Mouse (Mus musculus) heart, embryonic 10.5 days (tissue): ENCODE results near the gene Rab17. TPM values are rescaled to one million over a fixed set of nuclear protein-coding genes. Genes with fewer than 3 reads are reported as not detected.

Source experiments
- DNase-seq: peaks from one replicate; pipeline ENCODE4 v3.0.0-alpha.2; 2017; ENCODE audit warnings: low spot score
- H3K27ac ChIP-seq: fragments of 300-500 bp; sonication (generic); 2 replicates; pipeline ENCODE4 v1.5.1; 2016; ENCODE audit warnings: mild to moderate bottlenecking
- H3K27me3 ChIP-seq: fragments of 300-500 bp; sonication (generic); 2 replicates; pipeline ENCODE4 v1.6.1; 2016; ENCODE audit warnings: mild to moderate bottlenecking; ENCODE audit not compliant: poor library complexity, insufficient read depth, severe bottlenecking
- H3K36me3 ChIP-seq: fragments of 300-500 bp; sonication (generic); 2 replicates; pipeline ENCODE4 v1.6.1; 2016; ENCODE audit warnings: mild to moderate bottlenecking, moderate library complexity
- H3K4me1 ChIP-seq: fragments of 300-500 bp; sonication (generic); 2 replicates; pipeline ENCODE4 v1.6.1; 2016; ENCODE audit warnings: mild to moderate bottlenecking
- H3K4me3 ChIP-seq: fragments of 300-500 bp; sonication (generic); 2 replicates; pipeline ENCODE4 v1.5.1; 2016; ENCODE audit warnings: mild to moderate bottlenecking, moderate library complexity
- H3K9me3 ChIP-seq: fragments of 300-500 bp; sonication (generic); 2 replicates; pipeline ENCODE4 v1.6.1; 2016; ENCODE audit warnings: mild to moderate bottlenecking, moderate library complexity
- WGBS: fragments of 180-500 bp; shearing (Covaris S2); methylation state at CpG from one replicate; pipeline ENCODE4 v1.1.7; 2016; 5-methylcytosine and 5-hydroxymethylcytosine counted together
- polyA plus RNA-seq: library from polyadenylated mRNA; unstranded; fragments of >200 nt; fragmentation: Nextera tagmentation; extraction: Ambion mirVana; gene quantifications from 2 replicates; pipeline ENCODE4 v1.2.1, GENCODE M21; 2016

The Rab17 gene
- 0.71 and 0.94 TPM in 2 replicates for polyA plus RNA-seq

DNA sequence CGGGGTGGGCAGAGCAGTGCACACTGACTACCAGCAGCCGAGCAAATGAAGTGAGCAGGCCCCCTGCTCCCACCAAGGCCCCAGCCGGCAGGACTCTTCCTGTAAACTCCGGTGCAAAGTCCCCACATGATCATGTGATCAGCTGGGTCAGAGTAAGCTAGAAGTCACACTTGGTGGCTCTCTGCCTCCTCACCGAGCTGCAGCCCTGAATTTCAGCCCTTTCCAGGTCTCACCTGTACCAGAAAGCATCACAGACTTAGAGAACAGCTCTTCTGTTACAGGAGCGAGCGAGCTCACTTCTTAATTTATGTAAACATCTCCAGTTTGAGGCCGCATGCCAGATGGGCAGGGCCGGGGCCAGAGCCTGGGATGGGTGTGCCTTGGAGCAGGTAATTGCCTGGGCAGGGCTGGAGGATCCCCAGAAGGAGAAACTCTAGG, at the start of gene Rab17:
Gene Rab17 (minus strand): TSS at position 315 of the 438 bp plus-strand sequence.
- H3K27ac ChIP-seq = peak within 1 kb of the TSS; percentile 68
- H3K36me3 ChIP-seq = no peaks in the 10 kb centered on the region
- H3K4me3 ChIP-seq = no peak within 1 kb of the TSS
- peaks cover 4% of the 10 kb centered on the region; the same call in 1 of the 2 replicates for H3K27me3 ChIP-seq
- peaks cover 56% of the 10 kb centered on the region for H3K4me1 ChIP-seq
- DNase-seq = no peak
- H3K9me3 ChIP-seq = no peaks in the 10 kb centered on the region
- WGBS = 38% methylated on average over 9 of the region's 9 CpGs

- no peaks in the 10 kb centered on the region for H3K27me3 ChIP-seq
- DNase-seq = peak; percentile 84
- H3K36me3 ChIP-seq = peaks cover 23% of the 10 kb centered on the region
- peaks cover 65% of the 10 kb centered on the region for H3K4me1 ChIP-seq
- H3K9me3 ChIP-seq = no peaks in the 10 kb centered on the region
- peak overlapping the region; percentile 84 for H3K27ac ChIP-seq
- WGBS = 5% methylated on average over 20 of the region's 20 CpGs
- peak overlapping the region; percentile 31 for H3K4me3 ChIP-seq
Measured at GRCm38 (mm10) chr1:91017111-91017758, 47.8 kb upstream of the Rab17 start.

GRCm38 (mm10) chr1:91015571-91015970, 46.1 kb upstream of the Rab17 start:
- Histone ChIP-seq H3K4me1 (peaks cover 76% of the 10 kb centered on the region), H3K36me3 (peaks cover 15% of the 10 kb centered on the region), H3K9me3 (no peaks in the 10 kb centered on the region), H3K27me3 (no peaks in the 10 kb centered on the region), H3K4me3 (peak overlapping the region; percentile 3; the same call in 1 of the 2 replicates), H3K27ac (peak overlapping the region; percentile 84)
- 57% methylated on average over 7 of the region's 7 CpGs for WGBS
- DNase-seq = peak; percentile 86

DNA sequence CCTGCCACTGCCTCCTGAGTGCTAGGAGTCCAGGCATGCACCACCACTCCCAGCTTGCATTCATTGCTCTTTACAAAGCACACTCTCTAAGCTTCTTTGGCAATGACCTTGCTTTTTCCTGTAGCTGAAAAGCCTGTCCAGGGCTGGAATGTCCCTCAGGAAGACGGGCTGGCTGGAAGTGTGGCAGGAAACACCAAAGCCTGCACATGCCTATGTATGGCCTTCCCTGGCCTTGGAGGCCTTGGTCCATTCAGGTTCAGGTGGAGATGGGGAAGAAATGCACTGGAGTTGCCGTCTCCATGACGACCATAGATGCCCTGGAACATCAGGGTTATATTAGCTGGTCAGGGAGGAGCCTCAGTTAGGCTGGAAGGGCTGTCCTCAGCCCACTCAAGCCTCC, 44.3 kb upstream of the Rab17 start:
- no peaks in the 10 kb centered on the region for H3K9me3 ChIP-seq
- DNase-seq = no peak
- H3K4me1 ChIP-seq = peaks cover 90% of the 10 kb centered on the region
- H3K27ac ChIP-seq = peak overlapping the region; percentile 84
- 58% methylated on average over 3 of the region's 3 CpGs for WGBS
- peaks cover 2% of the 10 kb centered on the region; the same call in 1 of the 2 replicates for H3K36me3 ChIP-seq
- no peak overlapping the region for H3K4me3 ChIP-seq
- no peaks in the 10 kb centered on the region for H3K27me3 ChIP-seq

GRCm38 (mm10) chr1:91011336-91011735, 41.9 kb upstream of the Rab17 start:
- Histone ChIP-seq H3K27ac (peak overlapping the region; percentile 84), H3K27me3 (no peaks in the 10 kb centered on the region), H3K4me1 (peaks cover 89% of the 10 kb centered on the region), H3K4me3 (no peak overlapping the region), H3K36me3 (0 out of 2 replicates have a peak, but pooled peaks cover 2% of the 10 kb centered on the region), H3K9me3 (no peaks in the 10 kb centered on the region)
- 83% methylated on average over 3 of the region's 3 CpGs for WGBS
- DNase-seq = no peak

DNA sequence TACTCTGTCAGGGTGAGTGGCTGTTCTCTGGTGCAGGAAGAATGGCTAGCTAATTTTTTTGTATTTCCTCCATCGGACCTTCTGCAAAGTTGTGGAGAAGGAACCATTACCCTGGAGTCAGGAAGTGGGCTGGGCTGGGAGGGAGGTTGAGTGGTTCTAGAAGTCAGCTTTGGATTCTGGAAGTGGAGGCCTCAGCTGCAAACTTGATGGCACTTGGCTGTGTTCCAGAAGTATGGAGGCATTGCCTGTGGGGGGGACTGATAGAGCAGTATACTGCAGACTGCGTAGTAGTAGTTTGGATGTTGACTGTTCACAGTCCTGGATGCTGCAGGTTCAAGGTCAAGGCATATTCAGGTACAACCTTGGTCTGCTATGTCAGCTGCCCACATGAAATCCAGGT, 41.3 kb upstream of the Rab17 start:
- WGBS = 75% methylated on average over 2 of the region's 2 CpGs
- peak; percentile 75 for DNase-seq
- Histone ChIP-seq H3K9me3 (no peaks in the 10 kb centered on the region), H3K4me3 (no peak overlapping the region), H3K27ac (peak overlapping the region; percentile 84), H3K36me3 (0 out of 2 replicates have a peak, but pooled peaks cover 2% of the 10 kb centered on the region), H3K4me1 (peaks cover 90% of the 10 kb centered on the region), H3K27me3 (no peaks in the 10 kb centered on the region)

DNA sequence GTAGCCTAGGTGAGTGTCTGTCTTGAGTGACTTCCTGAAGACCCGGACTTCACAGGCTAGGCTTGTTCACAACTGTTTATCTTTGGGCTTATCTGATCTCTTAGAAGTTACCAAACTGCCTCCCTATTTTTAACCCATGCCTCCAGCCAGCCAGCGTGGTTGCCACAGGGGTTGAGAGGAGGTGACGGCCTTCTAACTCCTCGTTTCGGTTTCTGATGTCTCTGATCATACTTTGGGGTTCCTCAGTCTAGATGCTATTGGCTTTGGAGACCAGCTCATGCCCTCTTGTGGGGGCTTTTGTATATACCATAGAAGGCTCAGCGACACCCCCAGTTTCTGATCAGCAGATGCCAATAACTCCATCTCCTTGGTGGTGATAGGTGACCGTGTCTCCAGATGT, 40.8 kb upstream of the Rab17 start:
- Histone ChIP-seq H3K9me3 (no peaks in the 10 kb centered on the region), H3K4me1 (peaks cover 85% of the 10 kb centered on the region), H3K4me3 (no peak overlapping the region), H3K36me3 (0 out of 2 replicates have a peak, but pooled peaks cover 2% of the 10 kb centered on the region), H3K27me3 (no peaks in the 10 kb centered on the region), H3K27ac (peak overlapping the region; percentile 84)
- 46% methylated on average over 7 of the region's 7 CpGs for WGBS
- peak; percentile 68 for DNase-seq

- peaks cover 78% of the 10 kb centered on the region for H3K4me1 ChIP-seq
- no peaks in the 10 kb centered on the region for H3K36me3 ChIP-seq
- DNase-seq = peak; percentile 68
- H3K27me3 ChIP-seq = no peaks in the 10 kb centered on the region
- H3K9me3 ChIP-seq = no peaks in the 10 kb centered on the region
- 73% methylated on average over 6 of the region's 6 CpGs for WGBS
- H3K4me3 ChIP-seq = no peak overlapping the region
- peak overlapping the region; percentile 84; the same call in 1 of the 2 replicates for H3K27ac ChIP-seq
Measured at GRCm38 (mm10) chr1:91009266-91009665, 39.8 kb upstream of the Rab17 start.

GRCm38 (mm10) chr1:91008746-91009145, 39.3 kb upstream of the Rab17 start:
- H3K36me3 ChIP-seq = 0 out of 2 replicates have a peak, but pooled peaks cover 2% of the 10 kb centered on the region
- DNase-seq = peak; percentile 68
- no peaks in the 10 kb centered on the region for H3K27me3 ChIP-seq
- H3K9me3 ChIP-seq = no peaks in the 10 kb centered on the region
- peak overlapping the region; percentile 69 for H3K27ac ChIP-seq
- 85% methylated on average over 9 of the region's 9 CpGs for WGBS
- peaks cover 76% of the 10 kb centered on the region for H3K4me1 ChIP-seq
- no peak overlapping the region for H3K4me3 ChIP-seq

DNA sequence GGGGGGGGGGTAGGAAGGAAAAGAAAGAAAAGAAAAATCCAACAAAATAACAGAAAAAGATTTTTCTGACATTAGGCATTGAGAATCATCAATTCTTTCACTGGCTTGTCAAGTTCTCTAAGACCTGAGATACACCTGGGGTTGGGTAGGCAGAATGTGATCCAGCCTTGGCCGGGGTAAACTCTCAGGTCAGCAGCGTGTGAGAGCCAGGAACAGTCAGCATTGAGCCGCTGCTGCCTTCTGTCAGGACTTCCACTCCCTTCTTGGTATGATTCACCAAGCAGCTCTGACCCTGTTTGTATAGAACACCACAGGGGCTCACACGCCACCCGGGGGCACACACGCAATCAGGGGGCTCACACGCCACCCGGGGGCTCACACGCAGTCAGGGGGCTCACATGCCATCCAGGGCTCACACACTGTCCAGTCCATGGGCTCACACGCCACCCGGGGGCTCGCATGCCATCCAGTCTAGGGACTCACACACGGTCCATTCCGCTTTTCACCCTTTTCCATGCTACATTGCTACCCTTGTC, 38.8 kb upstream of the Rab17 start:
- WGBS = 90% methylated on average over 14 of the region's 14 CpGs
- Histone ChIP-seq H3K36me3 (0 out of 2 replicates have a peak, but pooled peaks cover 4% of the 10 kb centered on the region), H3K9me3 (no peaks in the 10 kb centered on the region), H3K4me3 (no peak overlapping the region), H3K4me1 (peaks cover 76% of the 10 kb centered on the region), H3K27ac (peak overlapping the region; percentile 69), H3K27me3 (no peaks in the 10 kb centered on the region)
- peak; percentile 65 for DNase-seq

DNA sequence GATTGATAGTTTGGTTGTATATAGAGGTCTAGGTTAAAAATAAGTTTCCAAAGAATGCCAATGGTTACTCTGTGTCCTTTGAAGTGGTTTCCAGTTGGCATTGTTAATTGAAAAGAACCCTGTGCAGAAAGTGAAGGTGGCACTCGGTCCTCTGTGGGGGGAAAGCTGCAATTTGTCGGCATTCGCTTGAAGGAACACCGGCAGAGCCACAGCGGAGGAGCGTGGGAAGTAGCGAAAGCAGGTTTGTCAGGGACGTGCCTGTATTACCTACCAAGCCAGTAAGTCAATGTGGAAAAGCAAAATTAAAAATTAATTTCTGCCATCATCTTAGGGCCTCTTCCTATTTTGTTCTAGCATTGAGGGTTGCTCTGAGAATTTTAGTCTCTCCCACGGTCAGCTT, 37.2 kb upstream of the Rab17 start:
- no peak for DNase-seq
- Histone ChIP-seq H3K4me3 (no peak overlapping the region), H3K9me3 (no peaks in the 10 kb centered on the region), H3K27me3 (no peaks in the 10 kb centered on the region), H3K27ac (no peak overlapping the region), H3K4me1 (peaks cover 76% of the 10 kb centered on the region), H3K36me3 (peaks cover 4% of the 10 kb centered on the region; the same call in 1 of the 2 replicates)
- WGBS = 91% methylated on average over 9 of the region's 9 CpGs

GRCm38 (mm10) chr1:91006037-91006436, 36.6 kb upstream of the Rab17 start:
- Histone ChIP-seq H3K4me3 (no peak overlapping the region), H3K27me3 (no peaks in the 10 kb centered on the region), H3K9me3 (no peaks in the 10 kb centered on the region), H3K36me3 (peaks cover 4% of the 10 kb centered on the region; the same call in 1 of the 2 replicates), H3K27ac (no peak overlapping the region), H3K4me1 (peaks cover 76% of the 10 kb centered on the region)
- DNase-seq = no peak
- 82% methylated on average over 5 of the region's 5 CpGs for WGBS

DNA sequence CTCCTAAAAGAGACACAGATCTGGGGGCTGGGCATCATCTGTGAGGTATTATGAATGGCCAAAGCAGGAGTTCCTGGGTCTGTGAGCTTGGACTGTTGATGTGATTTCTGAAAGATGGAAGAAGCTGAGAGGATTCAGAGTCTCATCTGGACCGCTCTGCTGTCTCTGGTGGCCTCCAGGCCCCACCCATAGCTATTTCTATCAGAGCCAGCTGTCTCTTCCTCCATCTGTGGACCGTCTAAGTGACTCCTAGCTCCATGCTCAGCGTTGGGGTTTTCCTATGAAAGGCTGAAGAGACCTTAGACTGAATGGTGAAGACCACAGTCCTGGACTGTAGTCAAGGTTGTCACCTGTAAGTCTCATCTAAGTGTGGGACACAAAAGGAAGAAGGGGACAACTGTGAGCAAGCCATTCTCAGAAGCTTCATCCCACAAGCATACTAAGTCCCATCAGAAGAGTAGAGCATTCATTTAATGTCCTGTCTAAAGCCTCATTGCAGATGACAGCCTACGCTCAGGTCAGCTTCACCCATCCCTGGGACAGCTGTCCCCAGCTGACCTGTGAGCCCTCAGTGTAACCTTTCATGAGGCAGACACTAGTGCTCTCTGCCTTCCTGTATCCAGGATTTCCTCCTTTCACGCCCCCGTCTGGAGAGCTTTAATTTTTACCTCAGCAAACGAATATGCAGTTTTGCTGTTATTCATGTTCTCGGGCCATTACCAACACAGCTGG, 34.2 kb upstream of the Rab17 start:
- peaks cover 4% of the 10 kb centered on the region; the same call in 1 of the 2 replicates for H3K36me3 ChIP-seq
- peaks cover 65% of the 10 kb centered on the region for H3K4me1 ChIP-seq
- WGBS = 77% methylated on average over 8 of the region's 8 CpGs
- H3K4me3 ChIP-seq = no peak overlapping the region
- no peak for DNase-seq
- H3K27me3 ChIP-seq = no peaks in the 10 kb centered on the region
- H3K9me3 ChIP-seq = no peaks in the 10 kb centered on the region
- H3K27ac ChIP-seq = 0 out of 2 replicates have a peak overlapping the region, but pooled peaks have one; percentile 18
